Mouse (Mus musculus): Measurements from ENCODE around the gene Atp8b5.
A peak's percentile ranks its signal among the peaks of the same experiment; 100 is the strongest.

The Atp8b5 gene

DNA sequence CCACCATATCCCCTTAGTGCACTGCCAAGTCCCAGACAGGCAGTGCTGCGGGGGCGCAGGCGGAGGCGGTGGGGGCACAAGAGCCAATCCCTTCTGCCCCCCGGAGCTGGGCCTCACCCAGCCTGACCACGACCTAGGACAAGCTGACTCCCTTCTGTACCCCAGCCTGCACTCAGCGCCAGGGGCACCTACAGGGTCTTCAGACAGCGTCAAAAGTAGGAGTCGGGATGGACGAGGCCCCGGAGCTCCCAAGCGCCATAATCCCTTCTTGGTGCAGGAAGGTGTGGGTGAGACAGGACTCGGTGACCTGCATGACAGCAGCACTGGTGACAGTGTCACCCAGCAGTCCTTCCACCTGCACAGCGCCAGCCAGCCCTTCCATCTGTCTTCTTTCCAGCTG is 147.8 kb downstream of the Atp8b5 start:
- DNase-seq (ENCODE audit: low read depth): no peak

DNA sequence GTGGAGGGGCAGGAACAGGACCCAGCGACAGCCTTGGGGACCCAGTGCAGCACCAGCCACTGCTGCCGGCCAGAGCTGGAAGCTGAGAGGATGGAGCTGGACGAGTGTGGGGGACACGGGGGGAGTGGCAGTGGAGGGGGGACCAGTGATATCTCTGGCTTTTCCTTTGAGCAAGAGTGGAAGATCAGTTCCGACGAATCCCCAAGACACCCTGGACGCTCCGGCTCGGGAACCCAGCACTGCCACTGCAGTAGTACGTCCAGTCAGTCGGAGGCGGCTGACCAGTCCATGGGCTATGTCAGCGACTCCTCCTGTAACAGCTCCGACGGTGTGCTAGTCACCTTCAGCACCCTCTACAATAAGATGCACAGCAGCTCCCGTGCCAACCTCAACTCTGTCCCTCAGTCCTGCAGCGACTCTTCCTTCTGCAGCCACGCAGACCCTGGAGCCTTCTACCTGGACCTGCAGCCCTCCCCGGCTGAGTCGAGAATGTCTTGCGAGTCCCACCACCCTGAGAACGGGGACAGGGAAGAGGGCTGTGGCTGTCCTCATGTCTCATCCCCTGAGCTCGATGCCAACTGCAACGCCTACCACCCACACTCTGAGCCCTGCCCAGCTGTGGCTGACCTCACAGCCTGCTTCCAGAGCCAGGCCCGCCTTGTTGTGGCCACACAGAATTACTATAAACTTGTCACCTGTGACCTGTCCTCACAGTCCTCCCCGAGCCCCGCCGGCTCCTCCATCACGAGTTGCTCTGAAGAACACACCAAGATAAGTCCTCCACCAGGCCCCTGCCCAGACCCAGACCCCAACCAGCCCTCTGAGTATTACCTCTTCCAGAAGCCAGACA is 148.5 kb downstream of the Atp8b5 start:
- no peak for DNase-seq (ENCODE audit: low read depth)

DNA sequence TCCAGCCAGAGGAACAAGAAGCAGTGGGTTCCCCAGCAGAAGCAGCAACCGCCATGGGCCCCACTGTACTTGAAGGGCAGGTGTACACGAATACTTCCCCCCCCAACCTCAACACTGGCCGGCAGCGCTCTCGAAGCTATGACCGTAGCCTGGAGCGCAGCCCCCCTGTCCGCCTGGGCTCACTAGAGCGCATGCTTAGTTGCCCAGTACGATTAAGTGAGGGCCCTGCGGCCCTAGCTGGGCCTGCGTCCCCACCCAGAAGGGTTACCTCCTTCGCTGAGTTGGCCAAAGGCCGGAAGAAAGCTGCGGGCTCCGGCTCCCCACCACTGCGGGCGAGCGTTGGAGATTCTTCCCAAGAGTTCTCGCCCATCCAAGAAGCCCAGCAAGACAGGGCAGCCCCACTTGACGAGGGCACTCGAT is 149.1 kb downstream of the Atp8b5 start:
- no peak for DNase-seq (ENCODE audit: low read depth)

DNA sequence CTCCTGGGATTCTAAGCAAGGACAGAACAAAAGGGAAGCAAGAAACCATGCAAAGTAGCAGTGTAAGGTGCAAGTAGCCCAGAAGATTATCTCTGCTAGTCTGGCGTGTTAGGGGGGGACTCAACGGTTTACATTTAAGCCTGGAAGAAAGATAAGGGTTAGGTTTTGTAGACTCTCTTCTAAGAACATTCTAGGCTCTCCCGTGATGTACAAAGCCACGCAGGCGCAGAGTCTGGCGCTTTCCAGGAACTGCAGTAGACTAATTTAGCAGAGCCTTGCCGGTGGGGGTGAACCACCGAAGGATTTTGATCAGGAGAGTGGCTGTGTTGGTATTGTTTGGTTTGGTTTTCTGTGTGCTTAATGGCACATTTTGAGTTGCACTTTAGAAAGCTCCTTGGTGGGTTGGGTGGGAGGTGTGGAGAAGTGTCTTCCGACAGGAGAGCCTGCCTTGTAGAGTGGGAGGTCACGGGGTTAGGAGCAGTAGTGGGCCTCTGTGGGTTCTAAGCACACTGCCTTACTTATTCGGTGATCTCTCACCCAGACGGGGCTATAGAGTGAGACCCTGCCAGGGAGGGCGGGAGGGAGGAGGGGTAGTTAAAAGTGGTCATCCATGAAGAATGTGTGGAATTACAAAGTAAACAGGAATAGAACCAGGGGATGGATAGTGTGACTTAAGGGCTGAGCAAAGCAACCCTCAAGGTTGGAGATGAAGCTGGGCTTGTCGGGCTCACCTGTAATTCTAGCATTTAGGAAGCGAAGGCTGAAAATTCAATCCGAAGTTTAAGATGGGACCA is 150.5 kb downstream of the Atp8b5 start:
- no peak for DNase-seq (ENCODE audit: low read depth)

DNA sequence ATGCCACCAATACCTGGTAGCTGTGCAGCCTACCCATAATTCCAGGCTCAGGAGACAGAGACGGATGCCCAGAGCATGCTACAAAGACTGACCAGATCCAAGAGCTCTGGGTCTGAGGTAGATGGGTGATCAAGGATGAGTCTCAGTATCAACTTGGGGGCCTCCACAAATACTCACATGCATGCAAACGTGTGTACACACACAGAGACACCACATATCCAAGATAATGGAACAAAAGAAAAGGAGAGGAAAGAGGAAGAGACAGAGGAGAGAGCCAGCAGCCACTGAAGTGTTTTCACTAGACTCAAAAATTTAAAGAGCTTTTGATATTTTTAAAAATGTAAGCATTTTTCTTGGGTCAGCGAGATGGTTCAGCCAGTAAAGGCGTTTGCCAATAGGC is 151.5 kb downstream of the Atp8b5 start:
- no peak for DNase-seq (ENCODE audit: low read depth)

DNA sequence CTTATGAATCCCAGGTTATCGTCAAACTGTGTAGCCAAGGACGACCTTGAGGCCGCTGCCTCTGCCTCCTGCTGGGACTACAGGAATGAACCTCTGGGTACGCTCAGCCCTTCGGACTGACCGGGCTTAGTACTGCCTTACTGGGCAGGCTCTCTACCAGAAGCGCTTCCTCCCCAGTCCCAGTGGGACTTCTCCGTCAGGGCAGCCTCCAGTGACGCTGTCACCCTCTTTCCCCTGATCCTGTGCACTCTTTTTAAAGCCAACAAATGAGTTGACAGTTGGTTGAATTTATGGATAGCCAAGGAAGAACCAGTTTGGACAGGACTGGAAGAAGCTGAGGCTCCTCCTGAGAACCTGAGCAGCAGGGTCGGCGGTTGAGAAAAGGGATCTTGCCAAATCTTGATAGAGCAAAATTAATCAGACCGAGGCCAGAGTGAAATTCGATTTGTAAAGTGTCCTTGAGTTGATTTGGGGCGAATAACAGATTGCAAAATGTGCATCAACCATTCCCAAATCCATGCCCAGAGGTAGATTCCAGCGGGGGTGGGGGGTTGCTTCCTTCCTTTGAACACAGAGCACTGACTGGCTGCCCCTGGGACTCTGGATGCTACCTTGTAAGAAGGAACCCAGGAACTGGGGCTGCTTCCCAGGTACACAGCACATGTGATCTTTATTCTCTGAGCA is 152.2 kb downstream of the Atp8b5 start:
- DNase-seq (ENCODE audit: low read depth): no peak

DNA sequence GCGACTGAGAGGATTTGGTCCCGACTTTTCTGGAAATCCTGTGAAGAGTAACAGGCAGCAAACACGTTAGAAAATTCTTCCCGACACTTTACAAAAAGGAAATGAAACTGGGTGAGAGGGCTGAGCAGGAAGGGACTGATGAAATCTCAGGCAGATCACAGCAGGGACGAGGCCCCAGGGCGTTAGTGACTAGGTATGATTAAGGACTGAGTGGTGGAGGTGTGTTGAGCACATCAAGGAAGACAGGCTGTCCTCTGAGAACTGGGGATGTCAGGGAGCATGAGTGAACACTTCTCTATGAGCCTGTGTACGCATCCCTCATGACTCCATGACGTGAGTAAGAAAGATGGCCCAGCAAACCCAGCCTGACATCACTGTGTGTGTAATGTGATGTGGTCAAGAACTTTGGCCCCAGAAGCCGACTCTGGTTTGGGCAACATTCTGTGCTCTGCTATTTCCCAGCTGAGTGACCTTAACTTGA is 152.9 kb downstream of the Atp8b5 start:
- DNase-seq (ENCODE audit: low read depth): peak; percentile 69

DNA sequence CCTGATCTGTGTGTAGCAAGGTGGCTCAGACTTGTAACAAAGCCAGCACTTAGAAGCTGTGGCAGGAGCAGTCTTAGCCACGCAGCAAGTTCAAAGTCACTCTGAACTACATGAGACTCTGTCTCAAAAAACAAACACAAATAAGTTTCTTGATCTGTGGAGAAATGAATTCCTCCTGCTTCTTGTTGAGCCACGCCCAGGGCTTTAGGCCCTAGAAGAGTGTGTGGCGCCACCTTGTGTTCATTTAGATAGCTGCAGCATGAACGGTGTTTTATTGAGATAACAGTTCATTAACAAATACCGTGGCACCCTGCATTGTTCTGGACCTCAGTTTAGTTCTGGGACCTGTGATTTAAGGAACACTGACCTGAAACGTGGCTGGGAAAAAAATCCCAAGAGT is 153.3 kb downstream of the Atp8b5 start:
- peak; percentile 92 for DNase-seq (ENCODE audit: low read depth)

DNA sequence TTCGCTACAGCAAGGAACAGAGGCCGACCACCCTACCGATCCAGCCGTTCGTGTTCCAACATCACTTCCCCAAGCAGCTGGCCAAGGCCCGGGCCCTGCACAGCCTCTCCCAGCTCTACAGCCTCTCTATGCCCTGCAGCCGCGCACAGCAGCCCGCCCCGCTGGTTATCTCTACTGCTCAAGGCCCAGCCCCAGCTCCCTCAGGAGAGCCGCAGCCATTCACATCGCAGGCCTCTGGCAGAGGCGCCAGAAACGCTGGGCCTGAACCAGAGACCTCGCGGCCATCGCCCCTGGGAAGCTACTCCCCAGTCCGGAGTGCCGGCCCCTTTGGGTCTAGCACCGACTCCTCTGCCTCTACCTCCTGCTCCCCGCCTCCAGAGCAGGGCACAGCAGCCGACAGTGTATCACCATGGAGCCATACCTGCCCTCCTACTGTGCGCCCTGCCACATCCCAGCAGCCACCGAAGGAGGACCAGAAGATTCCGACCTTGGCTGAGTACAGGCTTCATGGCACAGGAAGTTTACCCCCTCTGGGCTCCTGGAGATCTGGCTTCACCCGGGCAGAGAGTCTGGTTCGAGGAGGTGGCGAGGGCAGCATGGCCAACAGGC is 154.8 kb downstream of the Atp8b5 start:
- DNase-seq (ENCODE audit: low read depth): no peak
